Mouse (Mus musculus) testis, adult 2 months (tissue): ENCODE results near the gene Gpr3. TPM values are rescaled to one million over a fixed set of nuclear protein-coding genes. Genes with fewer than 3 reads are reported as not detected.

ENCODE experiments used
- H3K27ac ChIP-seq: fragments of 200-500 bp; 2 replicates; pipeline ENCODE4 v1.5.1; 2012; ENCODE audit warnings: low read depth, low read length; ENCODE audit not compliant: control insufficient read depth, insufficient read depth
- H3K27me3 ChIP-seq: fragments of 200-500 bp; 2 replicates; pipeline ENCODE4 v1.6.1; 2012; ENCODE audit warnings: mild to moderate bottlenecking, low read length, moderate library complexity; ENCODE audit not compliant: control insufficient read depth, insufficient read depth
- H3K36me3 ChIP-seq: fragments of 200-500 bp; 2 replicates; pipeline ENCODE4 v1.6.1; 2012; ENCODE audit warnings: mild to moderate bottlenecking, low read length; ENCODE audit not compliant: control insufficient read depth, insufficient read depth
- H3K4me1 ChIP-seq: fragments of 200-500 bp; 2 replicates; pipeline ENCODE4 v1.6.1; 2012; ENCODE audit warnings: low read length; ENCODE audit not compliant: control insufficient read depth, insufficient read depth
- H3K4me3 ChIP-seq: fragments of 200-500 bp; 2 replicates; pipeline ENCODE4 v1.5.1; 2012; ENCODE audit warnings: low read depth, mild to moderate bottlenecking, low read length, moderate library complexity, mixed read lengths; ENCODE audit not compliant: control insufficient read depth
- CTCF ChIP-seq: fragments of 200-500 bp; IDR thresholded peaks from 2 replicates; pipeline ENCODE4 v1.5.1; 2012; ENCODE audit warnings: low read depth, mild to moderate bottlenecking, inconsistent platforms, low read length, moderate library complexity; ENCODE audit not compliant: control insufficient read depth, insufficient read depth, insufficient replicate concordance
- POLR2A ChIP-seq: fragments of 200-500 bp; IDR thresholded peaks from 2 replicates; pipeline ENCODE4 v1.6.1; 2012; ENCODE audit warnings: low read depth, mild to moderate bottlenecking, inconsistent platforms, low read length, moderate library complexity; ENCODE audit not compliant: control insufficient read depth
- polyA plus RNA-seq: library from polyadenylated mRNA; depleted of rRNA; stranded (reverse); fragments of >200 nt; gene quantifications from 2 replicates; pipeline ENCODE4 v1.2.3, GENCODE M21; 2012

Gpr3 gene
- polyA plus RNA-seq, 1 experiment, result 7.0 TPM

GRCm38 (mm10) chr4:133241910-133242309 lies 29.6 kb upstream of the Gpr3 start:
- TF ChIP-seq POLR2A (no peak), CTCF (no peak)
- peaks cover 11% of the 10 kb centered on the region for H3K4me1 ChIP-seq
- no peaks in the 10 kb centered on the region for H3K36me3 ChIP-seq
- H3K4me3 ChIP-seq, result peak overlapping the region; percentile 91
- H3K27ac ChIP-seq, result no peak overlapping the region
- no peaks in the 10 kb centered on the region for H3K27me3 ChIP-seq

GRCm38 (mm10) chr4:133240934-133241908 lies 28.9 kb upstream of the Gpr3 start:
- peaks cover 11% of the 10 kb centered on the region for H3K4me1 ChIP-seq
- peak overlapping the region; percentile 86 for H3K27ac ChIP-seq
- peak overlapping the region; percentile 91 for H3K4me3 ChIP-seq
- no peak; the same call in 1 of the 2 replicates for TF ChIP-seq CTCF
- peak; percentile 70; the same call in 1 of the 2 replicates for TF ChIP-seq POLR2A
- no peaks in the 10 kb centered on the region for H3K36me3 ChIP-seq
- no peaks in the 10 kb centered on the region for H3K27me3 ChIP-seq

- peak within 1 kb of the TSS; percentile 86 for H3K27ac ChIP-seq
- H3K4me1 ChIP-seq, result peaks cover 11% of the 10 kb centered on the region
- no peaks in the 10 kb centered on the region for H3K36me3 ChIP-seq
- TF ChIP-seq CTCF, result no peak
- no peak for TF ChIP-seq POLR2A
- no peaks in the 10 kb centered on the region for H3K27me3 ChIP-seq
- H3K4me3 ChIP-seq, result peak within 1 kb of the TSS; percentile 91
Observed at GRCm38 (mm10) chr4:133240490-133240921, 28.2 kb upstream of the Gpr3 start, which contains the start of gene Map3k6. Gene Map3k6 (plus strand): TSS chr4:133240818.

- Histone ChIP-seq H3K27ac (no peak overlapping the region), H3K27me3 (no peaks in the 10 kb centered on the region), H3K36me3 (no peaks in the 10 kb centered on the region), H3K4me1 (peaks cover 11% of the 10 kb centered on the region), H3K4me3 (no peak overlapping the region)
- no peak for TF ChIP-seq CTCF
- TF ChIP-seq POLR2A, result no peak
Observed at GRCm38 (mm10) chr4:133237911-133238310, 25.6 kb upstream of the Gpr3 start.

- peaks cover 2% of the 10 kb centered on the region for H3K4me1 ChIP-seq
- no peak overlapping the region for H3K4me3 ChIP-seq
- H3K27ac ChIP-seq, result no peak overlapping the region
- no peak for TF ChIP-seq CTCF
- no peak for TF ChIP-seq POLR2A
- no peaks in the 10 kb centered on the region for H3K27me3 ChIP-seq
- H3K36me3 ChIP-seq, result no peaks in the 10 kb centered on the region
Observed at GRCm38 (mm10) chr4:133235415-133235814, 23.1 kb upstream of the Gpr3 start.

GRCm38 (mm10) chr4:133234771-133235170 lies 22.4 kb upstream of the Gpr3 start:
- no peak overlapping the region for H3K27ac ChIP-seq
- H3K4me3 ChIP-seq, result no peak overlapping the region
- H3K27me3 ChIP-seq, result no peaks in the 10 kb centered on the region
- H3K4me1 ChIP-seq, result no peaks in the 10 kb centered on the region
- no peaks in the 10 kb centered on the region for H3K36me3 ChIP-seq
- TF ChIP-seq CTCF, result no peak
- TF ChIP-seq POLR2A, result no peak

GRCm38 (mm10) chr4:133233285-133233976 lies 21.1 kb upstream of the Gpr3 start:
- H3K27me3 ChIP-seq, result no peaks in the 10 kb centered on the region
- TF ChIP-seq CTCF, result peak; percentile 26; the same call in 1 of the 2 replicates
- no peak for TF ChIP-seq POLR2A
- H3K4me1 ChIP-seq, result no peaks in the 10 kb centered on the region
- no peak overlapping the region for H3K4me3 ChIP-seq
- H3K36me3 ChIP-seq, result no peaks in the 10 kb centered on the region
- H3K27ac ChIP-seq, result no peak overlapping the region
